Comparison of ENCODE assay signal across 8 mouse cellular contexts in genomic region chr3:108414857-108415830, GRCm38 (mm10). TPM values are rescaled to one million over a fixed set of nuclear protein-coding genes. Genes with fewer than 3 reads are reported as not detected.
DNase-seq lines count a peak whose midpoint lies in the region; TF ChIP-seq lines count a peak whose summit lies in the region.

Gene Celsr2 (minus strand): TSS chr3:108415552.

- peaks cover 3% of the 10 kb centered on the region; the same call in 1 of the 2 replicates for H3K27me3 ChIP-seq in spleen, adult 2 months (ENCODE audit: control insufficient read depth, insufficient read depth, low read length)

- H3K4me3 ChIP-seq in spleen, adult 2 months (ENCODE audit: extremely low read depth, insufficient read depth, insufficient read length), result peak within 1 kb of the TSS; percentile 71

- DNase-seq in adrenal gland, adult (ENCODE audit: inconsistent age in 2 of 2, low spot score in 1 of 2), result peak; percentile 36 to 61
- DNase-seq in adrenal gland, adult 8-10 months, result no peak
- DNase-seq in spleen, adult 2 months (ENCODE audit: low read depth in 1 of 2, low spot score in 2 of 2), result no peak
- DNase-seq in spleen, postnatal 36 days (ENCODE audit: low spot score in 2 of 2), result no peak
- DNase-seq in frontal cortex, adult 2 months (ENCODE audit: extremely low spot score in 1 of 2, low spot score in 1 of 2), result no peak
- DNase-seq in kidney, postnatal 4 days, result peak; percentile 54 to 74
- peak; percentile 32 to 49 for DNase-seq in lung, postnatal 4 days
- peak; percentile 33 for DNase-seq in testis, postnatal 14 days (ENCODE audit: low spot score)

- no peak for TF ChIP-seq CTCF in spleen, adult 2 months (IDR thresholded peaks at IDR 0.05; ENCODE audit: extremely low read depth, insufficient read depth, insufficient read length, insufficient replicate concordance)

- no peak within 1 kb of the TSS for H3K27ac ChIP-seq in spleen, adult 2 months (ENCODE audit: insufficient read depth, low read length)

- H3K4me1 ChIP-seq in spleen, adult 2 months (ENCODE audit: control insufficient read depth, insufficient read depth, insufficient read length), result peaks cover 8% of the 10 kb centered on the region

- WGBS in spleen, adult 2 months, result 12% methylated on average over 65 of the region's 67 CpGs

- no peak for TF ChIP-seq POLR2A in spleen, adult 2 months (IDR thresholded peaks at IDR 0.05; ENCODE audit: low read depth, low read length)

- no peaks in the 10 kb centered on the region for H3K36me3 ChIP-seq in spleen, adult 2 months (ENCODE audit: control insufficient read depth, insufficient read depth, low read length)

RNA-seq across cellular contexts. Expression of gene Celsr2, which starts in this region (rescaled TPM):
- 10 to 100 TPM in 2 of 4 experiments, 1 to 10 TPM in 2; 6.5 to 14.6 (median 9.5) TPM for total RNA-seq in adrenal gland, adult 8-10 months (2022)
- polyA plus RNA-seq in spleen, adult 2 months (2012; rRNA removed), result 2.6 and 4.2 TPM in 2 replicates
- 63.6 TPM in 2 replicates for polyA plus RNA-seq in frontal cortex, adult 2 months (2012; rRNA removed)

Comparison
In these comparisons a context has a peak if more than half of its experiments do, and no peak if none do; other contexts are left out.
1. RNA of gene Celsr2 (polyA plus RNA-seq): 63.6 TPM in frontal cortex, adult 2 months; 2.6 to 4.2 TPM in spleen, adult 2 months; every median in the first group is over 10 times any median in the second.
2. DNase-seq: peak in adrenal gland, adult (2 of 2), kidney, postnatal 4 days (2 of 2), lung, postnatal 4 days (2 of 2) and testis, postnatal 14 days (single experiment); none in adrenal gland, adult 8-10 months (single experiment), spleen, adult 2 months (0 of 2), spleen, postnatal 36 days (0 of 2) and frontal cortex, adult 2 months (0 of 2).